Mouse (Mus musculus) brain, embryonic 18.5 days (tissue): ENCODE results near the gene Adrb1.
A peak's percentile ranks its signal among the peaks of the same experiment; 100 is the strongest.

ENCODE experiments used
- DNase-seq: peaks from one replicate; pipeline ENCODE4 v3.0.0-alpha.2; 2012; ENCODE audit warnings: low read depth, low spot score

The Adrb1 gene

GRCm38 (mm10) chr19:56703238-56704097, 18.5 kb upstream of the Adrb1 start:
- no peak for DNase-seq

GRCm38 (mm10) chr19:56705026-56705675, 16.8 kb upstream of the Adrb1 start:
- no peak for DNase-seq

- no peak for DNase-seq
These were observed 13.2 kb upstream of the Adrb1 start for GRCm38 (mm10) chr19:56708794-56709193.

- DNase-seq, result no peak
These were observed 11.7 kb upstream of the Adrb1 start for GRCm38 (mm10) chr19:56710131-56710905.

- no peak for DNase-seq
These were observed 8.4 kb upstream of the Adrb1 start for GRCm38 (mm10) chr19:56713613-56714012.

- DNase-seq, result no peak
These were observed 7.3 kb upstream of the Adrb1 start for GRCm38 (mm10) chr19:56714661-56715170.

- DNase-seq, result no peak
These were observed 4.0 kb upstream of the Adrb1 start for GRCm38 (mm10) chr19:56718046-56718445.

GRCm38 (mm10) chr19:56720882-56721281, 1.1 kb upstream of the Adrb1 start:
- DNase-seq, result no peak

- no peak for DNase-seq
These were observed 300 bp downstream of the Adrb1 start for GRCm38 (mm10) chr19:56722291-56722707.

GRCm38 (mm10) chr19:56722711-56723330, 822 bp downstream of the Adrb1 start:
- DNase-seq, result no peak

- DNase-seq, result no peak
These were observed 1.5 kb downstream of the Adrb1 start for GRCm38 (mm10) chr19:56723331-56724125.

GRCm38 (mm10) chr19:56724126-56724597, 2.2 kb downstream of the Adrb1 start:
- DNase-seq, result no peak

- DNase-seq, result peak; percentile 57
These were observed 5.3 kb downstream of the Adrb1 start for GRCm38 (mm10) chr19:56727170-56727877.

GRCm38 (mm10) chr19:56734033-56734572, 12.1 kb downstream of the Adrb1 start:
- DNase-seq, result no peak

- DNase-seq, result no peak
These were observed 13.7 kb downstream of the Adrb1 start for GRCm38 (mm10) chr19:56735747-56736146.

GRCm38 (mm10) chr19:56736287-56736686, 14.3 kb downstream of the Adrb1 start:
- DNase-seq, result no peak

- no peak for DNase-seq
These were observed 23.1 kb downstream of the Adrb1 start for GRCm38 (mm10) chr19:56745061-56745460.

GRCm38 (mm10) chr19:56745528-56745927, 23.5 kb downstream of the Adrb1 start:
- no peak for DNase-seq

GRCm38 (mm10) chr19:56746618-56747017, 24.6 kb downstream of the Adrb1 start:
- DNase-seq, result no peak

GRCm38 (mm10) chr19:56747878-56748277, 25.9 kb downstream of the Adrb1 start:
- no peak for DNase-seq
